Mouse (Mus musculus) heart, adult 2 months (tissue): ENCODE results near the gene Zbtb37. TPM values are rescaled to one million over a fixed set of nuclear protein-coding genes. Genes with fewer than 3 reads are reported as not detected.

Experiments used
- DNase-seq, 2 experiments: peaks; one replicate each; pipeline ENCODE4 v3.0.0; 2021
- H3K27ac ChIP-seq: fragments of 200-600 bp; 2 replicates; pipeline ENCODE4 v1.8.1; 2022
- H3K27me3 ChIP-seq: fragments of 200-500 bp; 2 replicates; pipeline ENCODE4 v1.6.1; 2012; ENCODE audit warnings: mild to moderate bottlenecking, low read length, inconsistent platforms, mixed read lengths; ENCODE audit not compliant: control insufficient read depth, insufficient read depth
- H3K36me3 ChIP-seq: fragments of 200-500 bp; 2 replicates; pipeline ENCODE4 v1.6.1; 2012; ENCODE audit warnings: low read length, inconsistent platforms; ENCODE audit not compliant: control insufficient read depth, insufficient read depth
- H3K4me1 ChIP-seq: fragments of 200-500 bp; 2 replicates; pipeline ENCODE4 v1.6.1; 2011; ENCODE audit warnings: low read length; ENCODE audit not compliant: control insufficient read depth, insufficient read depth
- H3K4me3 ChIP-seq: fragments of 200-600 bp; 2 replicates; pipeline ENCODE4 v1.8.1; 2022
- H3K79me2 ChIP-seq: fragments of 200-500 bp; replicated peaks from 2 replicates; pipeline ENCODE4 v1.6.1; 2012; ENCODE audit warnings: mild to moderate bottlenecking, inconsistent platforms, low read length, moderate library complexity, mixed read lengths; ENCODE audit not compliant: control insufficient read depth, insufficient read depth
- H3K9ac ChIP-seq: fragments of 200-500 bp; 2 replicates; pipeline ENCODE4 v1.6.1; 2012; ENCODE audit warnings: low read depth, mild to moderate bottlenecking, control low read depth, inconsistent platforms, low read length, mixed read lengths
- CTCF ChIP-seq: fragments of 200-600 bp; IDR thresholded peaks from 2 replicates; pipeline ENCODE4 v1.8.1; 2022; ENCODE audit warnings: antibody characterized with exemption, mild to moderate bottlenecking, moderate library complexity
- EP300 ChIP-seq: fragments of 200-500 bp; IDR thresholded peaks from 2 replicates; pipeline ENCODE4 v1.6.1; 2011; ENCODE audit warnings: low read depth, low read length, control low read depth; ENCODE audit not compliant: insufficient read depth
- POLR2A ChIP-seq: fragments of 200-500 bp; IDR thresholded peaks from 2 replicates; pipeline ENCODE4 v1.6.1; 2011; ENCODE audit warnings: mild to moderate bottlenecking, low read depth, low read length, control low read depth; ENCODE audit not compliant: insufficient read depth
- WGBS: fragments of 180-500 bp; shearing (Covaris S2); methylation state at CpG from one replicate; pipeline ENCODE4 v1.1.7; 2018; 5-methylcytosine and 5-hydroxymethylcytosine counted together
- intact Hi-C: fragments of 180-260 bp; cut with DNase I; formaldehyde crosslinking; loops from one replicate; pipeline ENCODE4 v1.15.1; 2025
- polyA plus RNA-seq: library from polyadenylated mRNA; depleted of rRNA; stranded (reverse); fragments of >200 nt; gene quantifications from 2 replicates; pipeline ENCODE4 v1.2.3, GENCODE M21; 2012
- total RNA-seq, 2 experiments: library from RNA; stranded (reverse); gene quantifications; 2 replicates each; pipeline ENCODE4 v1.2.3; 2021

Zbtb37 gene
- total and polyA plus RNA-seq, 3 experiments: 1.8 to 14.2 (median 13.8) TPM

GRCm38 (mm10) chr1:161039741-161040425 is 5.2 kb upstream of the Zbtb37 start:
- WGBS: 60% methylated on average over 3 of the region's 3 CpGs
- no peak overlapping the region for H3K27ac ChIP-seq
- no peak overlapping the region for H3K4me3 ChIP-seq
- H3K36me3 ChIP-seq: peaks cover 29% of the 10 kb centered on the region
- H3K27me3 ChIP-seq: no peaks in the 10 kb centered on the region
- intact Hi-C loops: loop anchor here (10.0 kb wide), 3 partner anchors 155 to 825 kb away; partner anchors contain the start of gene Cacybp
- H3K9ac ChIP-seq: no peak overlapping the region
- H3K79me2 ChIP-seq: 0 out of 2 replicates have a peak, but pooled peaks cover 2% of the 10 kb centered on the region
- TF ChIP-seq CTCF (no peak), EP300 (no peak), POLR2A (peak; percentile 32; the same call in 1 of the 2 replicates)
- peaks cover 8% of the 10 kb centered on the region for H3K4me1 ChIP-seq
- no peak for DNase-seq

DNA sequence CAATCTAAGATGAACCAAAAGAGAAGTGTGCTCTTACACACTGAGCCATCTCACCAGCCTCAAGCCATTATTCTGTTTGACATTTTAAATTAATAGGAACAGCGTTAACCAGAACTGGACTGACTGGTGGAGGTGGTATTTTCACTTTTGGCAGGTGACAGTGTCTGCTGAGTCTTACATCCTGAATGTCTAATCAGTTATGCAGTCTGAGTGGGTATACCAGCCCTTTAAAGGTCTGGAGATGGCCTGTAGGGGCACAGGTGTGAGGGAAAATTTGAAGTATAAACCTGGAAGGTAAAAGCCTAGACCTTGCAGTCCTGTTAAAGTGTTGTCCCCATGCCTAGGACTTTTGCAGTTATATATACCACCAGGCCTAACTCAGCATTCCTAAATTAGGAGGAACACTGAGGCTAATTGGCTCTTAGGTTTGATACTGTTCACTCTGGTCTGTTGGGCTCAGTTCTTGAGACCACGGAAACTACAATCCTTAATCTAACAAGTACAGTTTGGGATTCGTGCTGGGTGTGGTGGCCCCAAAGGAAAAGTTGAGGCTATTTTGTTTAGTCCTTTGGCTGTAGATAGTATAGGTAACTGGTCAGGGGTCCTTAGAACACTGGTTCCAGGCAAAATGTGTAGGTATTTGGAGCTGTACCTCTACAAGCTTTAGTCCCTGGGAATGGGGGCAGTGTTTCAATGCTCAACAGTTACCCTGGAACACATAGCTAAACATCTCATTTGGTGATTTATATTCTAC is 4.5 kb upstream of the Zbtb37 start:
- H3K4me1 ChIP-seq: peaks cover 8% of the 10 kb centered on the region
- H3K27ac ChIP-seq: no peak overlapping the region
- DNase-seq: no peak
- H3K79me2 ChIP-seq: 0 out of 2 replicates have a peak, but pooled peaks cover 2% of the 10 kb centered on the region
- peaks cover 29% of the 10 kb centered on the region for H3K36me3 ChIP-seq
- H3K9ac ChIP-seq: no peak overlapping the region
- intact Hi-C loops: loop anchor here (10.0 kb wide), 3 partner anchors 156 to 824 kb away; partner anchors contain the start of gene Cacybp
- no peak for TF ChIP-seq CTCF
- peak; percentile 39; the same call in 1 of the 2 replicates for TF ChIP-seq POLR2A
- no peak for TF ChIP-seq EP300
- no peaks in the 10 kb centered on the region for H3K27me3 ChIP-seq
- 58% methylated on average over 3 of the region's 3 CpGs for WGBS
- H3K4me3 ChIP-seq: no peak overlapping the region

DNA sequence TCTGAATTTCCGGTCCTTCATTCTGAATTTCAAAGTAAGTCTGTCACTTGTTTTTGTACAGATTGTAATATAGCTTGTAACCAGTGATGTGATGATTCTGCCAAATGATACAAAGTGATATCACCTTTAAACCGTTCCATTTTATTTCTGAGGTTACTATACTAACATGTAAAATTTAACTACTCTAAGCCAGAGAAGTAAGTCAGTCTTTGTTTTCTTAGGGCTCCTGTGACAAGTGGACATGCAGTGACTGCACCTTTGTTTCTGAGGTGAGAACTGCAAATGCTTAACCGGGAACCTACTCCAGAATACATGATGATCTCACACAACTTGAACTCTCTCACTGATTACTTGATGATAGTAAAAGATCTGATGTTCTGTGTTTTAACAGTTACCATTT is 3.4 kb upstream of the Zbtb37 start:
- Histone ChIP-seq H3K27ac (no peak overlapping the region), H3K36me3 (peaks cover 29% of the 10 kb centered on the region), H3K4me1 (peaks cover 8% of the 10 kb centered on the region), H3K4me3 (no peak overlapping the region), H3K9ac (no peak overlapping the region), H3K79me2 (0 out of 2 replicates have a peak, but pooled peaks cover 2% of the 10 kb centered on the region), H3K27me3 (no peaks in the 10 kb centered on the region)
- DNase-seq: no peak
- intact Hi-C loops: loop anchor here (10.0 kb wide), 3 partner anchors 157 to 823 kb away; partner anchors contain the start of gene Cacybp
- 45% methylated on average over 3 of the region's 3 CpGs for WGBS
- no peak for TF ChIP-seq CTCF
- no peak for TF ChIP-seq POLR2A
- no peak for TF ChIP-seq EP300

DNA sequence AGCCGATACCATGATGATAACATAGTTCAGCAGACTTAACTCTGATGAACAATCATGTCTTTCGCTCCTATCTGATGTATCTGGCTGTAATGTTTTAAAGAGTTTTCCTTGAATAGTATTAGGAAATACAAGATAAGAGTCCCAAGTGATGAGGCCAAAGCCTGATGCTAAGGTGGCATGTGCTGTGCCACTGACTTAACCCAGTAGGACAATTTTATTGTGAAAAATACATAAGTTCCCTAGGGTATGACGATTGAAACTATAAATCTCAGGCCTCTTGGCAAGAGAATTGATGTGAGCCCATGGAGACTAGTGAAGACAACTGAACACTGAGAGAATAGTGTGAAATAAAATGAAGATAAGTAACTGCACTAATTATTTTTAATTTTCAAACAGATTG is 3.0 kb upstream of the Zbtb37 start:
- H3K9ac ChIP-seq: no peak overlapping the region
- H3K4me3 ChIP-seq: no peak overlapping the region
- no peaks in the 10 kb centered on the region for H3K27me3 ChIP-seq
- intact Hi-C loops: loop anchor here (10.0 kb wide), 3 partner anchors 157 to 823 kb away; partner anchors contain the start of gene Cacybp
- WGBS: 33% methylated on average over 3 of the region's 3 CpGs
- TF ChIP-seq CTCF: no peak
- TF ChIP-seq POLR2A: no peak
- TF ChIP-seq EP300: no peak
- peaks cover 29% of the 10 kb centered on the region for H3K36me3 ChIP-seq
- 0 out of 2 replicates have a peak, but pooled peaks cover 2% of the 10 kb centered on the region for H3K79me2 ChIP-seq
- no peak overlapping the region for H3K27ac ChIP-seq
- DNase-seq: no peak
- peaks cover 8% of the 10 kb centered on the region for H3K4me1 ChIP-seq

DNA sequence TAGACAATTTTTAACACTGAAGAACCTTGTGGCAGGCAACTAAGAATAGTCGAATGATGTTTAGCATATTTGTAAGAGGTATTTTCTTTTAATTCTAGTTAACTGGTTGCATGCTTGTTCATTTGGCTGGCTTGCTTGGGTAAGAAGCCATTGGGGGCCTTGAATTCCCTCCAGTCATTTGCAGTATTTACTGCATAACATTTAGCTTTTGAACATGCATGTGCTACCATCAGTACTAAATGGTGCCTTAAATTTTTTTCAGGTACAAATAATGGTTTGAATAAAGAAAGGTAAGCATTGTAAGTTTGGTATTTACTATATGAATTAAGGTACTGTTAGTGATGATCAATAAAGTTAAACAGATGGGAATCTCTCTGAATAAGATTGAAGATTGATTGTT is 2.4 kb upstream of the Zbtb37 start:
- Histone ChIP-seq H3K27ac (no peak overlapping the region), H3K79me2 (0 out of 2 replicates have a peak, but pooled peaks cover 2% of the 10 kb centered on the region), H3K4me3 (peak overlapping the region; percentile 74), H3K4me1 (peaks cover 8% of the 10 kb centered on the region), H3K36me3 (peaks cover 29% of the 10 kb centered on the region), H3K9ac (no peak overlapping the region), H3K27me3 (no peaks in the 10 kb centered on the region)
- WGBS: 7% methylated on average over 1 of the region's 1 CpGs
- no peak for DNase-seq
- intact Hi-C loops: loop anchor here (10.0 kb wide), 3 partner anchors 158 to 822 kb away; partner anchors contain the start of gene Cacybp
- TF ChIP-seq EP300 (no peak), POLR2A (no peak), CTCF (no peak)
